Mouse (Mus musculus) kidney, postnatal 25 days (tissue): ENCODE measurements at regions not wholly inside any gene's neighbourhood (a gene's known extent, or its start where the extent isn't known, plus 50 kb on each side); places are given as distances from the start of the nearest gene placed in this dataset.
"Not testable (repeated sequence)": the region's sequence is repeated elsewhere in the genome, so short reads cannot be mapped to it uniquely, and the experiment has no call there.

Source experiments
- DNase-seq, 2 experiments: peaks; one replicate each; pipeline ENCODE4 v3.0.0; 2021; ENCODE audit warnings: mixed read lengths in 2 of 2

DNA sequence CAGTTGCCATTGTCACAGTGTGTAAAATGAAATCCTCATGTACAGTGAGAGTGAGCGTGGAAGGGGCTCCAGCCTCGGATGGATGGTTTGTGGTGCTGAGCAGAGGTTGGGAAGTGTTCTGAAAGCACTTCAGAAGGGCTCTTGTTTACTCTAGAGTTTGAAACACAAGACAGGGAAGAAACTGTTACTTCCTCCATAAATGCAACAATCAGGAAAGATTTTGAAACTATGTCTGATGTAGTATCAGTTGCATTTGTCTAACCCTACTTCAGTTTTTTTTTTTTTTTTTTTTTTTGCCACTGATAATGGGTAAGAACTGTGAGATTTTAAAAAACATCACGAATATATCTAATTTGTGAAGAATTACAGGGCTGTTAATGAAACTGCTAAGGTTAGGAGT lies 281.5 kb downstream of the Hace1 start:
- no peak for DNase-seq

DNA sequence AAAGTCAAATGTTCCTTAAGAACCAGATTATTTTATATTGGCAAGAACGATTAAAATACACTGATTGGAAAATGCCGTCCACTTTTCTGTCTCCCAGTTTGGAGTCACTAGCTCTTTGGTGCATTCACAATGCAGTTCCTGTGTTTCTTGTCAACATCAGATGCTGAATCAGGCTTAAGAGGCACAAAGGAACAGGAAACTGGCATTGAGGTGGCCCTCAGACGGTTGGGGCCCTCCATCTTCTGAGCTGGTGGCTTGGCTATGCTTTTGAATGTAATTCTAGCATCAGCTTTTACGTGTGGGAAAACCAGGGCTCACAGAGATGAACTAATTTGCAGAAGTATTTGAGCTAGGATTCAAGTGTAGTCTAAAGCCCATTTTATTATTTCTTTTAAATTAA lies 282.3 kb downstream of the Hace1 start:
- no peak for DNase-seq

DNA sequence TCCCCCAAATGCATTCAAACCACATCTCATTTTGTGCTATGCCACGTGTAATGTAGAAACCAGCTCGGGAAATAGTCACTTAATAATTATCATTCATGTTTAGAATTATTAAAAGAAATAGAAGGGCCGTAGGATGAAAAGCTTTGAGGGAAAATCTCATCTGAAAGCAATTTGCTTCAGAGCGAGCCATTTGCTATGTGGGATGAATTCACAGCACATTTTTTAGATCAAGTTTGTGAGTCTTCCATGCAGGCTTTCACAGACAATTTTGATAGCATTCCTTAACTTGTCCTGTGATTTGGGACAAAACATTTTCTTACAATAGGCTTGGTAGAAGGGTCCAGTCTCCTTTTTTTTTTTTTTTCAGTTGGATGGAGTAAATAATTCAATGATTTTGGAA lies 283.1 kb downstream of the Hace1 start:
- no peak for DNase-seq

DNA sequence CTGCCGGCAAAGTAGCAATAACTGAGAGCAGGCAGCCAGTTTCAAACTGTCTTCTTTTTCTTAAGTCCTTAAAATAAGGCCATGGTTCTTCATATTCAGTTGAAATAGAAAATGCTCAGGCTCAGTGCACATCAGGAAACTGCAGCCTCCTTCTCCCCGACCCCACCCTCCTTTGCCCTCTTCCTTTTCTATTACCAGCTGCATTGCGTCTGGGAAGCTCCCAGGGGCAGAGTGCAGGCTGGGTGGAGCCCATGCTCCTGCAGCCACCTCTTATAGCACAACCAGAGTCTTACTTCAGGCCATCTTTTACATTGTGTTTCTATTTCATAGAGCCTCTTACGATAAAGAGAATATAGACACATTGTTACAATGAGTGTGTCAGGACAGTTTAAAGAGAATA lies 288.2 kb downstream of the Hace1 start:
- no peak for DNase-seq

DNA sequence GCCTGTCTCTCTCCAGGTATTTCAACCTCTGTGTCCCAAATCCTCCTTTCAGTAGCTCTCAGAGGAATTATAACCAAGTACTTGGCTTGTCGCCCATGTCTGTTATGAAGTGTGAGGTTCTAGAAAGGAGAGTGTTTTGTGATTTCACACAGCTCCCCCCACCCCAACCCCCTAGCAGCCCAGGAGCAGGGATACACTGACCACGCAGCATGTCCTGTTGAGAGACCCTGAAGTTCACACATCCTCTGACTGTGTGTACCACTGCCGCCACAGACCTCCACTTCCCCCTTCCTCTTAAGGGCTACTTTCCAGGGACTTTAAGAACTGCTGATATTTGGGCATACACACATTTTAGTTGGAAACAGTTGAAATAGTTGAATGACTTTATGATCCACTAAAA lies 289.2 kb downstream of the Hace1 start:
- DNase-seq: peak in 1 of 2 experiments; percentile 18

DNA sequence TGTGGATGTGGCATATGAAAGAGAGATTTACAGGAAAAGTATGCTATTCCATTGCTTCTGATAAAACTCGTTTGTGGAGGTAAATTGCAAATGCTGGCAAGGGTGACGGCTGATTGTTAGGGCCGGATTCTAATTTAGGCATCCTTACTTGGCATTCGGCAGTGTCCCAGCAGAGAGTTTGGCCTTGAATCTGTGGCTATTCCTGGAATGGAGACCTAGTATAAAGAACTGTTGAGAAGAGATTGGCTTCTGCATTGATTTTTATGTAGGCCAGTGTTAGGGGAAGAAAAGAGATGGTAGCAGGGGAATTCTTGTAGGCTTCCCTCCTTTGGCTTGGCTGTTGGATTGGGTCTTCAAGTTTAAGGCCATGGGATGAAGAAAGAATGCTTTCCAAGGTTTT lies 293.4 kb downstream of the Hace1 start:
- no peak for DNase-seq

DNA sequence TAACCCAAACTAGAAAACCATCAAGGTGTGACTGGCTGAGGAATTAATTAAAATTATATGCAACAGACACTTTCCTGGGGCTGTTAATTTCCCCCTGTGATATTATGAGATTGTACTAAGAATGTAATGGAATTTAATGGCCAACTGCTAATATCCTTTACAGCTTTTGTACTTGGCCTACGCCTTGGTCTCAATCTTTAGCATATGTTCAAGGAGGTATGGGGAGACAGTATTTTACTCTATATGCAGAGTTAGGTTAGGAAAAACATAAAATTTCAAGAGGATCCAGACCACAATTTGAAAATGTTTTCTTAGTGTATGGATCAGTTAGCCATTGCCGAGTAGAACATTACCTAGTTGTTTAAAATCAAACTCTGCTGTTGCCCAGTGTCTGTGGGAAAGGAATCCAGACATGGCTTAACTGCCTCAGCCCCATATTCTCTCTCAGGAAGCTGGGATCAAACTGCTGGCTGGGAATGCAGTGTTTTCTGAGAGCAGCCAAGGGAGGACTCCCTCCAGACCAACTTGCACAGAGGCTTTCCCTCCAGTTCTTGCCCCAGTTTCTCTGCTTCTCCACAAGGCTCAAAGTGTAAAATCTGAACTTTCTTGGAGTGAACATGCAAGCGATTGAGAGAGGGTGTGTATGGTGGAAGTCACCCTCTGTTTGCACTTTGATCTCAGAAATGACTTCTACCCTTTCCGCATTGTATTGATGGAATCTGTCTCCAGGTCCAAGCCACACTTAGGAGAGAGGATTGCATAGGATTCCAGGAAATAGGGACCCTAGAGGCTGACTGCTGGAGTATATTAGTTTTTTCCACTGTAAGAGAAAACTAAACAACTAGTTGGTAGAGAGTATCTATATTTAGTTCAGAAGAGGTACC lies 294.6 kb downstream of the Hace1 start:
- no peak for DNase-seq

DNA sequence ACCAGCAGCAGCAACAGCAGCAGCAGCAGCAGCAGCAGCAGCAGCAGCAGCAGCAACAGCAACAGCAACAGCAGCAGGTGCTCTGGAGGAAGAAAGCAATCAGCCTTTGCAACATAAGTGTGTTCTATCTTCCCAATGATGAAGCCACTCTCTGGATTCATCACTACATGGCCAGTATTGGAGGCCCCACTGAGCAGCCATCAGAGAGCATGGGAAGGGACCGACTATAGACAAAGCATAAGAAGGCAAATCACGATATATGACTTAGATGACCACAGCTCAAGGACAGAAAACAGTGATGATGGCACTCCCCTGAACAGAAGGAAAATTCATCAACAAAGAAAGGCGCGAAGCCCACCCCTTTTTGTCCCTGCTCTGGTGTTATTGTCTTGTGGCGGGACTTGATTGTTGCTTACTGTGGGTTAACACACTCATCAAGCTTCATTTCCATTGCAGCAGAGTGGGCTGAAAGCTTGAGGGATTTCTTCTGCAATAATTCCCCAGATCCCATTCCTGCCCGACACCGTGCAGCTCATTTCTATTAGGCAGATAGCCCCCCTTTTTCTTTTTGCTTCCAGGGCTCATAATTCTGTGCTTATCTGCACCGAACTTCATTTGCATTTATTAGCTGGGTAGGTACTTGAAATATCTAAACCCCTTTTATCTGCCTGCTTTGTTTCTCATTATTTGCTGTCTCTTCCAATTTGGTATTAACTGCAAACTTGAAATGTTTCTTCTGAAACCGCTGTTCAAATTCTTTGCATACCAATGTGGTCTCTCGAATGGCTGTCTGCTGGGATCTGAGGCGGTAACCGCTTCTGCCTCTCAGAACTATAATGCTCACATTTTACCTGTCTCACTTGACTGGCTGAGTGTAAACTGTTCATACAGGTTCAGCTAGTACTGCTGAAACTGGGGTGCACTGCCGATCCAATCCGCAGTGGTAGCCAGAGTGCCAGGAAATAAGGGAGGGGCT lies 296.5 kb downstream of the Hace1 start:
- DNase-seq: no peak

DNA sequence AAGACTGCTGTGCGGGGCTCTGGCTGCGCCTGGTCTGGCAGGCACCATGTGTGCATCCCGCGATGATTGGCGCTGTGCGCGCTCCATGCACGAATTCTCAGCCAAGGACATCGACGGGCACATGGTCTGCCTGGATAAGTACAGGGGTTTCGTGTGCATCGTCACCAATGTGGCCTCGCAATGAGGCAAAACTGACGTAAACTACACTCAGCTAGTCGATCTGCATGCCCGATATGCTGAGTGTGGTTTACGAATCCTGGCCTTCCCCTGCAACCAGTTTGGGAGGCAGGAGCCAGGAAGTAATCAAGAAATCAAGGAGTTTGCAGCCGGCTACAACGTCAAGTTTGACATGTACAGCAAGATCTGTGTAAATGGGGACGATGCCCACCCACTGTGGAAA lies 297.7 kb downstream of the Hace1 start:
- DNase-seq: not testable (repeated sequence)

DNA sequence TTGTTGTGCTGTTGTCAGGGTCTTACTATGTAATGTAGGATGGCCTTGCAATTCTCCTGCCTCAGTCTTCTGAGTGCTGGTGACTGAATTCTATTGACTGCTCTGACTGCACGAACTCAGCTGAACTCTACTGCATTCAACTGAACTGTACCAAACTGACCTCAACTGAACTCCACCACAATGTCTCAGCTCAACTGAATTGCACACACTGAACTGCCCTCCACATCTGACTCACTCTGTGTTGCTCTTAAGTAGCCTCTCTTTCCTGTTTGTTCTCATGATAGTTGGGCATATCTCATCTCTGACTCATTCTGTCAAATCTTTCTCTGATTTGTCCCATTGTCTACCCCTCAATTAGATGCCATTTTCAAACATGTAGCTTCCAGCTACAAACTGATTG lies 306.1 kb downstream of the Hace1 start:
- no peak for DNase-seq

DNA sequence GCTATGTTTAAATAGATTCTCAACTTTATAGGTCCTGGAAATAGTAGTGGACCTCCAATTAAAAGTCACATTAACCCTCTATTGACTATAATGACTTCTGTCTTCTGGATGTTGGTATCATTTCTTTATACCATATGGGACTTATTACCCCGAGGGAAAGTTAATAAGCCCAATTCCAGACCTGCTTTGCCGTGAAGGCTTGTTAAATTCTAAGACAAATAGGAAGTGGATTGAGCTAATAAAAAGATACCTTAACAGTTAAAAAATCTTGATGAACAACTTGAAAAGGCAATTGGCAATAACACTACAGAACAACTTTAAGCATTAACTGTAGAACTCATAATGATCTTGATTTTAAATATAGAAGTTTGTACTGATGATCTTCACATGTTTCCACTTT lies 309.0 kb downstream of the Hace1 start:
- no peak for DNase-seq

DNA sequence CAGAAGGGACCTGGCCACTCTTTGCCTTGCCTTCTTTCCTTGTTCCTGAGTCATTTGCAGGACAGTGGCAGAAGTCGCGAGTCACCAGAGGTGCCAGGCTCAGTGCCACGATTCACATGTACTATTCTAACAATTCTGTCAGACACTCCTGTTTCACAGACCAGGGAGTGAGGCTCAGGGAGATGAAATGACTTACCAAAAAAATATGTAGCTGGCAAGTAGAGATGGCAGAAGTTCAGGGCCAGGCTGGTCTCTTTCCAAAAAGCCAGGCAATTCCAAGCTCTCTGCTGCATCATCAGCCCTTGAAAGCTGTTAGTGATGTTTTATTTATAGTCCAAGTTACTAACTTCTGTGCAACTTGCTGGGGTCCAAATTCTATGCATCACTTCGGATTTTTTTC lies 311.2 kb downstream of the Hace1 start:
- DNase-seq: no peak

DNA sequence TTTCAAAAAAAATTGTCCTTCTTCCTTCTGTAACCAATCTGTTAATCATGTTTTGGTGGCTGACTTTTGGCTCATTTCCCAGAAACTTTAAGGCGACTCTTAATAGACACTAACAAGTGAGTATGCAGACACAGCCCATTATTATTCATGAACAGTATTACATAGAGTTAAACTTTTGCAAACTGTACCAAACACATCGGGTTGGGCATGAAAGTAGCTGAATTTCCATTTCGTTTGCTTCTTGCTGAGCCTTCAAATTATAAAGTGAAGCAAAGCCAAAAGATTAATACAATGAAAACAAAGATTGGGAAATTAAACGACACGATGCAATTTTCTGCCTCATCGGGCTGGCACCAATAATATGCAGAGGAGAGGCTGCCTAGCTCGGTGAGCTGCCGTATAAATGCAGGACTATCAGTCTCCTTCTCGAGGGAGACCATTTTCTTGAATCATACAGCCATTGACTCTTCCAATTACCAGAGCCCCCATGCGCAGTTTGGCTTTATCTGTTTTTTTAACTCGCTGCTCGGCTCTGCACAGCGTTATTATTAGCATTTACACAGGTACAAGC lies 311.8 kb downstream of the Hace1 start:
- DNase-seq: no peak

DNA sequence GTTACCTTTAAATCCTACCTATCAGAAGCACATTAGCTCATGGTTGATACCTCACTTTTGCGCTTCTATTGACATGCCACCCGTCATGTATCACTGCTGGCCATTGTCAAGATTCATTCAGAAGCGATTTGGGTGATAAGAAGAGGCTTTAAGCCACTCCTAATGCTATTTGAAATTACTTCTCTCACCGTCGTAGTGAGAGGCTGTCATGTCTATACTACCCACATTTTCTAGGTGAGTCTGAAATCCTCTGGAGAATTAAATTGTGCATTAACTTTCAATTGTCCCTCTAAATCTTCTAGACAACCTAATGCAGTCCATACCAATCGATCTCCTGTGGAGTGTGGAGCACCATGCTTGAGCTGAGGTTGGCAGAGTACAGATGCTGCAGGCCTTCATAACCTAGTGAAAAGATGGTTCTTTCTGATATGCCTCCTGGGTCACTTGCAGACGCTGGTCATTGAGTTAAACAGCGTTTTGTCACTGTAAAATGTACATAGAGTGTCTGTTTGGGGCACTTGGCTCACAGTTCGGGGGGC lies 312.5 kb downstream of the Hace1 start:
- DNase-seq: no peak

DNA sequence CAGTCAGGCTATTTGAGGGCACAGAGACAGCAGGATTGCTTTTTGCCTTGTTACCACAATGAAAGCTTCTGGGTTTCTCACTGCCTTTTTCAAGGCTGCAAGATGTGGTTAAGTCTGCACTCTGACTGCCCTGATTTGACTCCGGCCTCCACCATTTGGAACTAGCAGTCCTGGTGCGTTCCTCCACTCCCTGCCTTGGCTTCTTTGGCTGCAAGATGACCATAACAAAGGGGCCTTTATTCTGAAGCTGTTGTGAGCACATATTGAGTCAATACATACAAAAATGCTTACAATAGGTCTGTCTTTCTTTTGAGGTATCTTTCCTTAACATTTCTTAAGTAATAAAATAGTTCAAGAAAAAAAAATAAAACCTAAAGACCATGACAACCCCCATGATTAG lies 314.8 kb downstream of the Hace1 start:
- no peak for DNase-seq

DNA sequence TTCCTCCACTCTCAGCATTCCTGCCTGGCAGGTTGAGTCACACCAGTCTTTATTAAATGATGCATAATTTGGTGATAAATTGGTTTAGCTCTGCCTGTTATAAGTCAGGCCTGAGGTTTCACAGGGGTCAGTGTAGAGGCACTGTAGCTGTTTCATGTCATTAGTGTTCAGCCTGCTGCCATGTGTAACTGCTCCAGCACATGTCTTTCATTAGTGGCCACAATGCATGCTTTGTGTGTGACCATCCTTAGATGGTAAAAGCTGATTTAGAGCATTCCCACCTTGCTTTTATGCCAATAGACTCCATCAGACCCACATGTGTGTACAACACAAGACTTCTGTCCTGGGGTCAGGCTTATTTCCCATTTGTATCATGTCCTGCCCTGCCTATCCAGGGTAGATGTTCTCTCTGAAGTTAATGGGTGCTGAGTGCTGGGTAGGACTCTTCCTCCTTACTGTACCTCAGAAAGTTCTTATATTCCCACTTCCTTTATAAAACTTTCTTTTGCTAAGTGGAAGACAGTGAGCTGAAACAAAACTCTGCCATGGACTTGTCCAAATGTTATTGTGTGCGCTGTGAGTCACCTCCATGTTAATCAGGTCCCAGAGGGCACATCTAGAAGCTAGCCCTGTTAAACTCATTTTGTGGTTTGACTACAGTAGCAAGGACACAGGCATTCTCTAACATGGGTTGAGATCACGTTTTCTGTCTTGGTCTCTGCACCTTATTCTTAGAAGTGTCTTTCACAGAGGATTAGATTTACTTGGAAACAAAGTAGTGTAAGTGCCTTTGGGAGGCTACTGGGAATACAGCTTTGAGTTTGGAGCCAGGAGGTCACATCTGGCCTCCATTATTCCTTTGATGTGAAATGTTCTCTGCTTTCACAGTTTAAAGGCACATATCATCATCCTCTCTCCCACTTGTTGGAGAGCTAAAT lies 316.5 kb downstream of the Hace1 start:
- no peak for DNase-seq

DNA sequence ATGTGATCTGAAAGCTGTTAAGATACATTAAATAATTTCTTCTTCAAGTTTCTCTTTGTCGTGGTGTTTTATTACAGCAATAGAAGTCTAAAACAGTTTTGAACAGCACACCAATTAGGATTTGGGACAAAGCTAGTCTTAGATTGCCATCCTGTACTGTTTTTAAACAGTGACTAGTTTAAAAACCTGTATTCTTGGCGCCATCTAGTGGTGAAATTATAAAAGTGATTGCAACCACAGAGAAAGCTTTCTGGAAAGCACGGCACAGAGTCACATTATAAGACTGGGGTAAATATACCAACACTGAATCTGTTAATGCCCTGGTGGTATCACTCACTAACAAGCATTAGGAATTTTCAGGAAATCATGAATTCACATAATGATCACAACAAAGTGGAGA lies 339.3 kb downstream of the Hace1 start:
- DNase-seq: no peak

DNA sequence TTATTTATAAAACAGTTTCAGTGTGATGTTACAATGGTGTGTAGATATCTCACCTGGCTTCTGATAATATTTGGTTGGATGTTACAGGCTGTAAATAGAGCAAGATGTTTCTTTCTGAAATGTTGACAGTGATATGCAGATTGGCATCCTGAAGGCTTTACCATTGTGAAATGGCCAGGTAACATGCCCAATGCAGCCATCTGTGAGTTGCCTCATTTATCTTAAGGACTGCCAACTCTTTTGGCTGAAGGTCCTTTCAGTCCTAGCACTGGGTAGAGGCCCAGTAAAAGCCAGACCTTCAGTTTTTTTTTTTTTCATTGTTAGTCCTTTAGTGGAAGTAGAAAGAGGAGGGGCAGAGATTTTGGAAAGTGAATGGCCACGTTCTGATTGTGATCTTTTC lies 348.1 kb downstream of the Hace1 start:
- DNase-seq: no peak

DNA sequence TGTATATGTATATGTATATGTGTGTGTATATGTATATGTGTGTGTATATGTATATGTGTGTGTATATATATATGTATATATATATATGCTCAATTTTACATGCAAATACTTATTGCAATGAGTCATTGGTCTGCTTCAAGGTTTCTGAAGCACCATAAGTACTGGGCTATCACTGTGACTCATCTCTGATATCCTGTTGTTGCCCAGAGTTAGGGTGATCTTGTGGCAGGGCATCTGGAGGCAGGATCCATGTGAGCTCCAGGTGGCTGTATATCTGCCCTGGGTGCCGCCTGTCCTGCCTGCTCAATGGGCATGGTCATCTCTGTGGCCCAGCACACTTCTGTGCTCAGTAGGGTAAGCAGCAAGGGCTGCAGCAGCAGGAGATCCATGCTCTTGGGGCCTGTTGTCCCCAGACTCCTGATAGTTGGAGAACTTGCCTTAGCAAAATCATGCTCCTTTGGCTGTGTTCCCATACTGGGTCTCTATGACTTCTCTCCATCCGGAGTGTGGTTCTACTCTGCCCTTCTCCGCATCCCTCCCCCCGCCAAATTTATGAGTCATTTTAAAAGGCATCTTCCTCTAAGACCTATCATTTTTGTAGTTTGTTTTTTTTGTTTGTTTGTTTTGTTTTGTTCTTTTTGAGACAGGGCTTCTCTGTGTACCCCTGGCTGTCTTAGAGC lies 356.1 kb downstream of the Hace1 start:
- no peak for DNase-seq

DNA sequence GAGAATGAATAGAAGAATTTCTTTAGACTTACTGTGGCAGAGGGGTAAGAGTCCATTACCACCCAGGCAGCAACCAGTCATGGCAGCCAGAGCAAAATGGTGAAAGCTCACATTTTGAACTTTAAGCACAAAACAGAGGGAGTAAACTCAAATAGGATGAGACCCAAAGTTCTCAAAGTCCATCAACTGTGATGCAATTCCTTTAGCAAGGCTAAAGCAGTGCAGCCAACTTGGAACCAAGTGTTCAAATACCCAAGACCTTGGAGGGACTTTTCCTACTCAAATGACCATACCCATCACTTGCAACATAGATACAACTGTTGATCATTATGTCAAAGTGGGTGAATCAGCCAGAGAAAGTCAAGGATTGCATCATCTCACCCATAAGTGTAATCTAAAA lies 380.1 kb downstream of the Hace1 start:
- DNase-seq: no peak

DNA sequence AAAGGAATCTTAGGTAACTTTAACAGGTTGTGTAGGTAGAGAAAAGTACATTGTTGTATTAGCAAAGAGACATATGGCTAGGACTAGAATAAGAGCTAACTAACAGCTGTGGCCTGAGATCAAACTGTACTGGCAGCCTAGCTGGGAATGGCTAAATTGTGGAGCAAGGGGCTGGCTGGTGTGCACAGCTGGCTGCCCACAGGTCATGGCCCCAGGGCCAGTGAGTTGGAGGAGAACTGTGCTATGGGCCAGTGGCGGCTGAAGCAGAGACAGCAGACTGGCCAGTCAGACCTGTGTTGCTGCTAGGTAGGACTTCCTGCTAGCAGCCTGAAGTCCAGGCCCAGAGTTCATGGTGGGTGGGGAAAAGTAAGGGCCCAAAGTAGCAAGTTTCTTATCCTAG lies 394.6 kb downstream of the Hace1 start:
- DNase-seq: peak; percentile 1 to 28
